Mouse (Mus musculus): ENCODE measurements around the gene Cramp1l.

DNA sequence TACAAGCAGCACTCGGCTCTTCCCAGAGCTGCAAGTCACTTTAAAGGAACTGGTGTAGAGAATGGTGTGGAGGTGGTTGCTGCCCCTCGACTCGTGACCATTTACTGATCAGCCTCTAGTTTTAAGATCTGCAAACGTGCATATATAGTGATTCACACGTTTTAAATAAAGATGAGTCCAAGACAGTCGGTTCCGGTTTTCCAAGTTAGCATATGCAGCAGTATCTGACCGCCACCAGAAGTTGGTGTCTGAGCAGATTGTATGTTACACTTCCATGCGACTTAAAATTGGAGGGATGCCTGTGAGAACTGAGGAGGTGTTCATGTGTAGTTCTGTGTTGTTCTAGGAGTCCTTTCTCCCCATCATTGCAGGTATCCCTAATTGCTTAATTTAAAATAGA is 37.7 kb upstream of the Cramp1l start:
- no peak for TF ChIP-seq CTCF (IDR thresholded peaks at IDR 0.05; ENCODE audit: low read depth, low read length)
- TF ChIP-seq EP300 (IDR thresholded peaks at IDR 0.05; ENCODE audit: insufficient read depth, low read depth, low read length) = no peak
- no peak for TF ChIP-seq POLR2A (IDR thresholded peaks at IDR 0.05; ENCODE audit: insufficient read depth, low read length)
